Mouse (Mus musculus) kidney, adult 2 months (tissue): ENCODE data around the gene Hcn1. TPM values are rescaled to one million over a fixed set of nuclear protein-coding genes. Genes with fewer than 3 reads are reported as not detected.
"Not testable (repeated sequence)": the region's sequence is repeated elsewhere in the genome, so short reads cannot be mapped to it uniquely, and the experiment has no call there.

Experiments
- DNase-seq: peaks from one replicate; pipeline ENCODE4 v3.0.0; 2021
- H3K27ac ChIP-seq: fragments of 200-500 bp; 2 replicates; pipeline ENCODE4 v1.5.1; 2012; ENCODE audit warnings: low read depth, low read length, control low read depth, inconsistent platforms; ENCODE audit not compliant: insufficient read depth
- H3K27me3 ChIP-seq: fragments of 200-500 bp; replicated peaks from 2 replicates; pipeline ENCODE4 v1.6.1; 2012; ENCODE audit warnings: mild to moderate bottlenecking, moderate library complexity, low read length, inconsistent platforms; ENCODE audit not compliant: control insufficient read depth, insufficient read depth
- H3K36me3 ChIP-seq: fragments of 200-500 bp; 2 replicates; pipeline ENCODE4 v1.6.1; 2012; ENCODE audit warnings: mild to moderate bottlenecking, moderate library complexity, low read length, inconsistent platforms; ENCODE audit not compliant: control insufficient read depth, insufficient read depth
- H3K4me1 ChIP-seq: fragments of 200-500 bp; 2 replicates; pipeline ENCODE4 v1.6.1; 2011; ENCODE audit warnings: low read length; ENCODE audit not compliant: control insufficient read depth, insufficient read depth
- H3K4me3 ChIP-seq: fragments of 200-500 bp; 2 replicates; pipeline ENCODE4 v1.5.1; 2011; ENCODE audit warnings: mild to moderate bottlenecking, low read depth, low read length, control low read depth; ENCODE audit not compliant: insufficient read depth
- CTCF ChIP-seq: fragments of 200-500 bp; conservative IDR thresholded peaks from 2 replicates; pipeline ENCODE4 v1.5.1; 2011; ENCODE audit warnings: low read depth, mild to moderate bottlenecking, control low read depth, low read length, moderate library complexity, mixed read lengths; ENCODE audit not compliant: insufficient read depth, insufficient read length
- POLR2A ChIP-seq: fragments of 200-500 bp; IDR thresholded peaks from one replicate; pipeline ENCODE4 v1.6.1; 2011; ENCODE audit warnings: low read depth, low read length, control low read depth
- WGBS: fragments of 180-500 bp; shearing (Covaris S2); methylation state at CpG from one replicate; pipeline ENCODE4 v1.1.7; 2018; 5-methylcytosine and 5-hydroxymethylcytosine counted together
- polyA plus RNA-seq: library from polyadenylated mRNA; depleted of rRNA; stranded (reverse); fragments of >200 nt; gene quantifications from 2 replicates; pipeline ENCODE4 v1.2.3, GENCODE M21; 2012

Hcn1 gene
- polyA plus RNA-seq, 1 experiment: under 0.01 TPM

GRCm38 (mm10) chr13:118021176-118021575, 419.1 kb downstream of the Hcn1 start:
- 90% methylated on average over 1 of the region's 1 CpGs for WGBS
- H3K27ac ChIP-seq: no peak overlapping the region
- H3K4me1 ChIP-seq: no peaks in the 10 kb centered on the region
- H3K4me3 ChIP-seq: no peak overlapping the region
- DNase-seq: no peak
- no peak for TF ChIP-seq CTCF
- no peaks in the 10 kb centered on the region for H3K36me3 ChIP-seq
- H3K27me3 ChIP-seq: no peaks in the 10 kb centered on the region

- H3K27ac ChIP-seq, H3K36me3 ChIP-seq, H3K4me1 ChIP-seq, H3K27me3 ChIP-seq, H3K4me3 ChIP-seq, DNase-seq: not testable (repeated sequence)
Measured at GRCm38 (mm10) chr13:118022891-118023290, 420.8 kb downstream of the Hcn1 start.

GRCm38 (mm10) chr13:118023381-118023780, 421.3 kb downstream of the Hcn1 start:
- 83% methylated on average over 5 of the region's 5 CpGs for WGBS
- H3K4me1 ChIP-seq: no peaks in the 10 kb centered on the region
- H3K27me3 ChIP-seq: no peaks in the 10 kb centered on the region
- TF ChIP-seq CTCF (no peak), POLR2A (no peak)
- no peak overlapping the region for H3K27ac ChIP-seq
- H3K36me3 ChIP-seq: no peaks in the 10 kb centered on the region
- no peak for DNase-seq
- H3K4me3 ChIP-seq: no peak overlapping the region

- no peaks in the 10 kb centered on the region for H3K27me3 ChIP-seq
- no peaks in the 10 kb centered on the region for H3K36me3 ChIP-seq
- no peak for TF ChIP-seq CTCF
- TF ChIP-seq POLR2A: no peak
- H3K4me3 ChIP-seq: no peak overlapping the region
- WGBS: 85% methylated on average over 2 of the region's 2 CpGs
- no peak for DNase-seq
- H3K27ac ChIP-seq: no peak overlapping the region
- H3K4me1 ChIP-seq: no peaks in the 10 kb centered on the region
Measured at GRCm38 (mm10) chr13:118026510-118026909, 424.4 kb downstream of the Hcn1 start.

GRCm38 (mm10) chr13:118027868-118028267, 425.7 kb downstream of the Hcn1 start:
- no peaks in the 10 kb centered on the region for H3K27me3 ChIP-seq
- no peaks in the 10 kb centered on the region for H3K4me1 ChIP-seq
- no peak for DNase-seq
- no peak overlapping the region for H3K4me3 ChIP-seq
- TF ChIP-seq CTCF (no peak), POLR2A (no peak)
- 48% methylated on average over 3 of the region's 3 CpGs for WGBS
- no peaks in the 10 kb centered on the region for H3K36me3 ChIP-seq
- no peak overlapping the region for H3K27ac ChIP-seq

- Histone ChIP-seq H3K27ac (no peak overlapping the region), H3K27me3 (no peaks in the 10 kb centered on the region), H3K4me3 (no peak overlapping the region), H3K36me3 (no peaks in the 10 kb centered on the region), H3K4me1 (no peaks in the 10 kb centered on the region)
- no peak for DNase-seq
- 76% methylated on average over 4 of the region's 4 CpGs for WGBS
- TF ChIP-seq POLR2A (no peak), CTCF (no peak)
Measured at GRCm38 (mm10) chr13:118028662-118029061, 426.5 kb downstream of the Hcn1 start.

- DNase-seq: no peak
- no peak overlapping the region for H3K27ac ChIP-seq
- H3K4me3 ChIP-seq: no peak overlapping the region
- no peaks in the 10 kb centered on the region for H3K36me3 ChIP-seq
- no peaks in the 10 kb centered on the region for H3K4me1 ChIP-seq
- no peak for TF ChIP-seq CTCF
- TF ChIP-seq POLR2A: no peak
- whole genome bisulfite sequencing: 80% methylated on average over 3 of the region's 3 CpGs
- no peaks in the 10 kb centered on the region for H3K27me3 ChIP-seq
Measured at GRCm38 (mm10) chr13:118029579-118029978, 427.5 kb downstream of the Hcn1 start.

GRCm38 (mm10) chr13:118035598-118035997, 433.5 kb downstream of the Hcn1 start:
- no peaks in the 10 kb centered on the region for H3K27me3 ChIP-seq
- TF ChIP-seq CTCF (no peak), POLR2A (no peak)
- H3K4me1 ChIP-seq: no peaks in the 10 kb centered on the region
- 80% methylated on average over 5 of the region's 5 CpGs for WGBS
- DNase-seq: no peak
- no peak overlapping the region for H3K27ac ChIP-seq
- H3K4me3 ChIP-seq: no peak overlapping the region
- H3K36me3 ChIP-seq: no peaks in the 10 kb centered on the region
